Comparison of ENCODE assay signal across 8 mouse cellular contexts in genomic region chr11:75530325-75530724, GRCm38 (mm10). TPM values are rescaled to one million over a fixed set of nuclear protein-coding genes. Genes with fewer than 3 reads are reported as not detected.
DNase-seq lines count a peak whose midpoint lies in the region; ATAC-seq lines count a peak whose summit lies in the region.

No protein-coding gene starts in this region.

- intact Hi-C loops in gastrocnemius, postnatal 14 days (cut with DNase I; ENCODE audit: low total_unique reads) = no loop called here
- intact Hi-C loops in left cerebral cortex, postnatal 14 days (cut with DNase I) = loop anchor here (1.0 kb wide), 1 partner anchor 43 kb away; no protein-coding TSS in a partner anchor

- DNase-seq in adrenal gland, adult (ENCODE audit: inconsistent age in 2 of 2, low spot score in 1 of 2) = peak; percentile 92 to 98
- DNase-seq in embryo, embryonic 10.5 days (ENCODE audit: low spot score) = peak; percentile 97
- DNase-seq in gastrocnemius, postnatal 14 days = peak; percentile 97
- peak; percentile 96 to 98 for DNase-seq in left cerebral cortex, postnatal 14 days (ENCODE audit: low spot score in 2 of 2)
- DNase-seq in right cerebral cortex, postnatal 14 days = peak; percentile 99
- peak; percentile 99 for DNase-seq in urinary bladder, postnatal 25 days (ENCODE audit: low spot score)

- peak; percentile 33 for ATAC-seq in inflammation-experienced regulatory T-cells, adult 6 months
- peak; percentile 73 for ATAC-seq in megakaryocyte-erythroid progenitor cell, adult 5-6 weeks (replicated peaks; ENCODE audit: low FRiP score, low TSS enrichment, poor library complexity, severe bottlenecking)

RNA-seq across cellular contexts. Expression of gene Slc43a2, which starts 1.2 kb away (rescaled TPM):
- total RNA-seq in gastrocnemius, postnatal 14 days (2021) = 10 to 100 TPM; 25.3 to 30.8 TPM
- polyA plus RNA-seq in inflammation-experienced regulatory T-cells, adult 6 months (2017; shearing (Covaris generic)) = 10 to 100 TPM; 20.1 to 22.4 (median 21.6) TPM
- 10 to 100 TPM; 53.0 to 61.5 TPM for total RNA-seq in left cerebral cortex, postnatal 14 days (2021)
- total RNA-seq in megakaryocyte-erythroid progenitor cell, adult 5-6 weeks (2014; fragmentation: Nextera tagmentation) = 1.2 and 2.2 TPM in 2 replicates
- 1.9 and 2.9 TPM in 2 replicates for total RNA-seq in megakaryocyte-erythroid progenitor cell, adult 5-6 weeks (2017)

RNA-seq across cellular contexts. Expression of gene Scarf1, which starts 17.0 kb away (rescaled TPM):
- total RNA-seq in gastrocnemius, postnatal 14 days (2021) = 1 to 10 TPM; 7.1 to 7.2 TPM
- under 1 TPM; 0.18 to 0.93 (median 0.28) TPM for polyA plus RNA-seq in inflammation-experienced regulatory T-cells, adult 6 months (2017; shearing (Covaris generic))
- total RNA-seq in left cerebral cortex, postnatal 14 days (2021) = 1 to 10 TPM; 3.0 to 3.3 TPM
- 1.0 TPM in 1 of 2 replicates, not detected in the other for total RNA-seq in megakaryocyte-erythroid progenitor cell, adult 5-6 weeks (2014; fragmentation: Nextera tagmentation)
- 0.65 TPM in 1 of 2 replicates, not detected in the other for total RNA-seq in megakaryocyte-erythroid progenitor cell, adult 5-6 weeks (2017)

RNA-seq across cellular contexts. Expression of gene Rilp, which starts 20.4 kb away (rescaled TPM):
- total RNA-seq in gastrocnemius, postnatal 14 days (2021) = 10 to 100 TPM; 40.5 to 41.3 TPM
- not detected for polyA plus RNA-seq in inflammation-experienced regulatory T-cells, adult 6 months (2017; shearing (Covaris generic))
- total RNA-seq in left cerebral cortex, postnatal 14 days (2021) = 1 to 10 TPM; 2.0 to 2.5 TPM
- total RNA-seq in megakaryocyte-erythroid progenitor cell, adult 5-6 weeks (2014; fragmentation: Nextera tagmentation) = 1.5 TPM in 1 of 2 replicates, not detected in the other
- total RNA-seq in megakaryocyte-erythroid progenitor cell, adult 5-6 weeks (2017) = 0.72 TPM in 1 of 2 replicates, not detected in the other

RNA-seq across cellular contexts. Expression of gene Prpf8, which starts 43.7 kb away (rescaled TPM):
- 10 to 100 TPM; 64.9 to 68.5 TPM for total RNA-seq in gastrocnemius, postnatal 14 days (2021)
- 10 to 100 TPM; 37.6 to 48.7 (median 43.8) TPM for polyA plus RNA-seq in inflammation-experienced regulatory T-cells, adult 6 months (2017; shearing (Covaris generic))
- 100 to 1,000 TPM; 115 to 116 TPM for total RNA-seq in left cerebral cortex, postnatal 14 days (2021)
- total RNA-seq in megakaryocyte-erythroid progenitor cell, adult 5-6 weeks (2014; fragmentation: Nextera tagmentation) = 160 and 198 TPM in 2 replicates
- 118 and 144 TPM in 2 replicates for total RNA-seq in megakaryocyte-erythroid progenitor cell, adult 5-6 weeks (2017)

RNA-seq across cellular contexts. Expression of gene Pitpna, which starts 57.6 kb away (rescaled TPM):
- total RNA-seq in gastrocnemius, postnatal 14 days (2021) = 100 to 1,000 TPM; 176 to 185 TPM
- polyA plus RNA-seq in inflammation-experienced regulatory T-cells, adult 6 months (2017; shearing (Covaris generic)) = 10 to 100 TPM; 30.5 to 50.5 (median 40.2) TPM
- 100 to 1,000 TPM; 336 to 338 TPM for total RNA-seq in left cerebral cortex, postnatal 14 days (2021)
- 69.0 and 96.5 TPM in 2 replicates for total RNA-seq in megakaryocyte-erythroid progenitor cell, adult 5-6 weeks (2014; fragmentation: Nextera tagmentation)
- 46.2 and 58.2 TPM in 2 replicates for total RNA-seq in megakaryocyte-erythroid progenitor cell, adult 5-6 weeks (2017)

Comparison
In these comparisons a context has a peak if more than half of its experiments do, and no peak if none do; other contexts are left out.
1. Peak in every context shown above with its lines: DNase-seq and ATAC-seq.
2. RNA of gene Slc43a2, which starts 1.2 kb away (total RNA-seq): 53.0 to 61.5 TPM in left cerebral cortex, postnatal 14 days and 25.3 to 30.8 TPM in gastrocnemius, postnatal 14 days; 1.2 to 2.9 TPM in megakaryocyte-erythroid progenitor cell, adult 5-6 weeks; every median in the first group is over 4 times any median in the second.
3. RNA of gene Rilp, which starts 20.4 kb away (total RNA-seq): 40.5 to 41.3 TPM in gastrocnemius, postnatal 14 days; 2.0 to 2.5 TPM in left cerebral cortex, postnatal 14 days and 0.72 to 1.5 TPM in megakaryocyte-erythroid progenitor cell, adult 5-6 weeks; every median in the first group is over 10 times any median in the second.